Mouse (Mus musculus): ENCODE results near the gene Ralgps2. TPM values are rescaled to one million over a fixed set of nuclear protein-coding genes. Genes with fewer than 3 reads are reported as not detected.

Ralgps2 gene
- total and polyA plus RNA-seq, 3 experiments: 7.8 to 16.4 TPM; not detected in 1

GRCm38 (mm10) chr1:156950354-156950753, 10.9 kb upstream of the Ralgps2 start:
- Histone ChIP-seq H3K9me3 (replicated peaks; ENCODE audit: insufficient read depth, low read length) (no peaks in the 10 kb centered on the region), H3K9ac (ENCODE audit: control insufficient read depth, low read depth, low read length, poor library complexity, severe bottlenecking) (no peak overlapping the region), H3K27ac (ENCODE audit: control insufficient read depth, low read depth, low read length) (no peak overlapping the region), H3K4me3 (ENCODE audit: control insufficient read depth in 1 of 2, insufficient read depth in 1 of 2, low read depth in 2 of 2, low read length in 2 of 2) (no peak overlapping the region), H3K27me3 (ENCODE audit: control insufficient read depth in 1 of 2, insufficient read depth in 2 of 2, low read length in 2 of 2) (no peaks in the 10 kb centered on the region; a peak in 1 of 4 replicates), H3K36me3 (ENCODE audit: control insufficient read depth in 1 of 2, insufficient read depth in 2 of 2, low read length in 2 of 2) (no peaks in the 10 kb centered on the region), H3K4me1 (ENCODE audit: control insufficient read depth in 1 of 2, insufficient read depth in 2 of 2, low read length in 2 of 2) (no peaks in the 10 kb centered on the region), H3K79me2 (ENCODE audit: control insufficient read depth, insufficient read depth, low read length, poor library complexity) (no peaks in the 10 kb centered on the region)
- DNase-seq (ENCODE audit: low read depth, low spot score): no peak
- TF ChIP-seq ZMIZ1 (IDR thresholded peaks at IDR 0.05; ENCODE audit: low read depth, low read length): no peak
- no peak for TF ChIP-seq SMC3 (IDR thresholded peaks at IDR 0.05; ENCODE audit: low read depth, low read length)

- Histone ChIP-seq H3K4me3 (ENCODE audit: control insufficient read depth in 1 of 2, insufficient read depth in 1 of 2, low read depth in 2 of 2, low read length in 2 of 2) (no peak overlapping the region), H3K79me2 (ENCODE audit: control insufficient read depth, insufficient read depth, low read length, poor library complexity) (peaks cover 1% of the 10 kb centered on the region; the same call in 1 of the 2 replicates), H3K27ac (ENCODE audit: control insufficient read depth, low read depth, low read length) (no peak overlapping the region), H3K27me3 (ENCODE audit: control insufficient read depth in 1 of 2, insufficient read depth in 2 of 2, low read length in 2 of 2) (no peaks in the 10 kb centered on the region; a peak in 1 of 4 replicates), H3K36me3 (ENCODE audit: control insufficient read depth in 1 of 2, insufficient read depth in 2 of 2, low read length in 2 of 2) (peaks cover 0 to 2% of the 10 kb centered on the region in 2 experiments; a peak in 2 of 4 replicates), H3K4me1 (ENCODE audit: control insufficient read depth in 1 of 2, insufficient read depth in 2 of 2, low read length in 2 of 2) (peaks cover 0 to 2% of the 10 kb centered on the region in 2 experiments; a peak in 1 of 4 replicates), H3K9me3 (replicated peaks; ENCODE audit: insufficient read depth, low read length) (no peaks in the 10 kb centered on the region), H3K9ac (ENCODE audit: control insufficient read depth, low read depth, low read length, poor library complexity, severe bottlenecking) (no peak overlapping the region)
- DNase-seq (ENCODE audit: low read depth, low spot score): no peak
- TF ChIP-seq ELF1 (IDR thresholded peaks at IDR 0.05; ENCODE audit: low read depth, low read length): no peak
- no peak for TF ChIP-seq POLR2AphosphoS5 (IDR thresholded peaks at IDR 0.05; ENCODE audit: borderline replicate concordance, low read depth, low read length)
- TF ChIP-seq ZKSCAN1 (IDR thresholded peaks at IDR 0.05; ENCODE audit: low read depth, low read length): no peak
- no peak for TF ChIP-seq MYC (IDR thresholded peaks at IDR 0.05; ENCODE audit: low read depth, low read length)
- no peak for TF ChIP-seq ZMIZ1 (IDR thresholded peaks at IDR 0.05; ENCODE audit: low read depth, low read length)
- no peak for TF ChIP-seq UBTF (IDR thresholded peaks at IDR 0.05; ENCODE audit: borderline replicate concordance, insufficient read depth, low read depth, low read length)
- no peak for TF ChIP-seq CTCF (IDR thresholded peaks at IDR 0.05 in 2 of 3, conservative IDR thresholded peaks at IDR 0.05 in 1 of 3; ENCODE audit: control insufficient read depth in 1 of 3, insufficient read depth in 1 of 3, low read depth in 2 of 3, low read length in 3 of 3, poor library complexity in 1 of 3, severe bottlenecking in 1 of 3)
Observed at GRCm38 (mm10) chr1:156940584-156940983, 1.2 kb upstream of the Ralgps2 start.

- Histone ChIP-seq H3K79me2 (ENCODE audit: control insufficient read depth, insufficient read depth, low read length, poor library complexity) (peaks cover 1% of the 10 kb centered on the region; the same call in 1 of the 2 replicates), H3K27me3 (ENCODE audit: control insufficient read depth in 1 of 2, insufficient read depth in 2 of 2, low read length in 2 of 2) (no peaks in the 10 kb centered on the region; a peak in 1 of 4 replicates), H3K27ac (ENCODE audit: control insufficient read depth, low read depth, low read length) (no peak overlapping the region), H3K36me3 (ENCODE audit: control insufficient read depth in 1 of 2, insufficient read depth in 2 of 2, low read length in 2 of 2) (peaks cover 0 to 2% of the 10 kb centered on the region in 2 experiments; a peak in 2 of 4 replicates), H3K4me1 (ENCODE audit: control insufficient read depth in 1 of 2, insufficient read depth in 2 of 2, low read length in 2 of 2) (peaks cover 0 to 2% of the 10 kb centered on the region in 2 experiments; a peak in 1 of 4 replicates), H3K9me3 (replicated peaks; ENCODE audit: insufficient read depth, low read length) (no peaks in the 10 kb centered on the region), H3K9ac (ENCODE audit: control insufficient read depth, low read depth, low read length, poor library complexity, severe bottlenecking) (peak overlapping the region; percentile 75), H3K4me3 (ENCODE audit: control insufficient read depth in 1 of 2, insufficient read depth in 1 of 2, low read depth in 2 of 2, low read length in 2 of 2) (peak overlapping the region; percentile 64 to 98)
- no peak for DNase-seq (ENCODE audit: low read depth, low spot score)
- TF ChIP-seq CHD2 (IDR thresholded peaks at IDR 0.05; ENCODE audit: low read length): no peak
- TF ChIP-seq CTCF (IDR thresholded peaks at IDR 0.05 in 2 of 3, conservative IDR thresholded peaks at IDR 0.05 in 1 of 3; ENCODE audit: control insufficient read depth in 1 of 3, insufficient read depth in 1 of 3, low read depth in 2 of 3, low read length in 3 of 3, poor library complexity in 1 of 3, severe bottlenecking in 1 of 3): peak in 1 of 3 experiments; percentile 8; a peak in 1 of 6 replicates
Observed at GRCm38 (mm10) chr1:156940142-156940522, 706 bp upstream of the Ralgps2 start.
